Mouse (Mus musculus) c-Kit-positive CD71-positive TER-119-positive erythroid progenitor cells, embryonic 14.5 days (primary cell): ENCODE measurements around the gene Syne1.

Experiments used
- DNase-seq: peaks from one replicate; pipeline ENCODE4 v3.0.0-alpha.2; 2013; ENCODE audit warnings: low spot score

Gene Syne1

GRCm38 (mm10) chr10:5067113-5067512 lies 484.2 kb downstream of the Syne1 start:
- no peak for DNase-seq

GRCm38 (mm10) chr10:5059983-5060382 lies 491.3 kb downstream of the Syne1 start:
- DNase-seq, result no peak

- no peak for DNase-seq
Measured at GRCm38 (mm10) chr10:5058876-5059275, 492.4 kb downstream of the Syne1 start.

- no peak for DNase-seq
Measured at GRCm38 (mm10) chr10:5057661-5058060, 493.6 kb downstream of the Syne1 start.

DNA sequence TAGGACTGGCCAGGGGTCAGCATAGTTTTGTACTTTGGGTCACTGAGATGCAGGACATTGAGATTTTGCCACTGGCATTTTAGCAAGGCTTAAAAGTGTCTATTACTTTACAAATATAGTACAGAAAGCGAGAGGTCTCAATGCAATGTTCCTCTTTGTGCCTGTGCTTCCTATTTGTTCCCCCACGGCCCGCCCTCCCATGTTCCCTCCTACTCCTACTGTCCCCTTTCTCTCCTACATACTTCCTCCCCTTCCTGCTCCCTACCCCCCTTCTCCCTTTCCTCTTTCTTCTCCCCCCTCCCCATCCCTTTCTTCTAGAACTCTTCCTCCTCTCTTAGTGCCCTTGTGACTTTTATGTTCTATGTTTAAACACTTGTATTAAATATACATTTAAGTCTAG lies 494.3 kb downstream of the Syne1 start:
- DNase-seq, result no peak

GRCm38 (mm10) chr10:5056243-5056735 lies 495.0 kb downstream of the Syne1 start:
- DNase-seq, result no peak

GRCm38 (mm10) chr10:5045671-5046070 lies 505.6 kb downstream of the Syne1 start:
- no peak for DNase-seq

GRCm38 (mm10) chr10:5045213-5045612 lies 506.1 kb downstream of the Syne1 start:
- no peak for DNase-seq

- DNase-seq, result no peak
Measured at GRCm38 (mm10) chr10:5044481-5044880, 506.8 kb downstream of the Syne1 start.

DNA sequence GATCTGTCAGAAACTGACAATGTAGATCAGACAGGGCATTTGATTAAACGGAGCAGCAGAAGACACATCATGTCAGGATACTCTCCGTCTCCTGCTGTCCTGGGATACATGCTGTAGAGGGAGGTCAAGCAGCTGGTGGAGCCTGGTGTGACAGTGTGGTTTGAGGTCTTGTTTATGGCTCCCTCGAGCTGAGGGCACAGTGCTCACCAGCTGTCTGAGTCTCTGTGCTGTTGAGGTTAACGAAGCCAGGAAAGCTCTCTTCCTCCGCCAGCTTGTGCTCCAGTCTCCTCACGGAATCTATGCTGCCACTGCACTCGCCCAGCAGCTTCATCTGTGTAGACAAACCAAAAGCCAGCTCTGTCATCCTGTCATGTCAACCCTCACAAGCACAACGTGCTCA lies 510.0 kb downstream of the Syne1 start:
- DNase-seq, result no peak

- DNase-seq, result no peak
Measured at GRCm38 (mm10) chr10:5032192-5033048, 518.9 kb downstream of the Syne1 start.

DNA sequence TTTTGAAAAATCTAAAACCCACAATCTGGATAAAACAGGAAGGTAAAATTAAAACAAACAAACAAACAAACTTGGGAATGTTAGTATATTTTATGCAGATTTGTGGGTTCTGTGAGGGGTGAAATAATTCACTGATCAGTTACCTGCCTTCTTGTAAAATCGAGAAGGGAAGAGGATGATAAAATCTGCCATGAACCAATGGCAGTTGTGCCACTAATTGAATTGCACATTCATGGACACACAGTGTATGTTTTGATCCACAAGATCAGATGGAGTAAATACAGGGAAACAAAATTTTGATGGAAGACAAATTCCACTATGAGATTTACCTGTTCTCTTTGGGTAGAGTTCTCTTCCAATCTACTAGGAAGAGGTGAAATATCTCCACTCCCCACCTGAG lies 521.4 kb downstream of the Syne1 start:
- no peak for DNase-seq

GRCm38 (mm10) chr10:5029161-5029560 lies 522.1 kb downstream of the Syne1 start:
- DNase-seq, result no peak

- DNase-seq, result no peak
Measured at GRCm38 (mm10) chr10:5028301-5028700, 523.0 kb downstream of the Syne1 start.

- DNase-seq, result no peak
Measured at GRCm38 (mm10) chr10:5027208-5027607, 524.1 kb downstream of the Syne1 start.

GRCm38 (mm10) chr10:5025906-5026305 lies 525.4 kb downstream of the Syne1 start:
- no peak for DNase-seq

- DNase-seq, result no peak
Measured at GRCm38 (mm10) chr10:5017148-5017547, 534.1 kb downstream of the Syne1 start.

GRCm38 (mm10) chr10:5014976-5015375 lies 536.3 kb downstream of the Syne1 start:
- no peak for DNase-seq

GRCm38 (mm10) chr10:5012004-5012403 lies 539.3 kb downstream of the Syne1 start:
- no peak for DNase-seq

- no peak for DNase-seq
Measured at GRCm38 (mm10) chr10:5008795-5009366, 542.4 kb downstream of the Syne1 start.

GRCm38 (mm10) chr10:4996592-4996991 lies 554.7 kb downstream of the Syne1 start:
- no peak for DNase-seq

GRCm38 (mm10) chr10:4993802-4994201 lies 557.5 kb downstream of the Syne1 start:
- DNase-seq, result no peak

GRCm38 (mm10) chr10:4983919-4984318 lies 567.4 kb downstream of the Syne1 start:
- no peak for DNase-seq
